Mouse (Mus musculus) heart, embryonic 16.5 days (tissue): ENCODE data around the gene Dmac2. TPM values are rescaled to one million over a fixed set of nuclear protein-coding genes. Genes with fewer than 3 reads are reported as not detected.
A peak's percentile ranks its signal among the peaks of the same experiment; 100 is the strongest.

Experiments
- ATAC-seq: fragments of 200-750 bp; cut with Nextera tagmentation; replicated peaks from 2 replicates; pipeline ENCODE4 v1.8.0; 2017; ENCODE audit warnings: moderate number of reproducible peaks; ENCODE audit not compliant: insufficient read depth, low FRiP score; ENCODE audit errors: extremely low read depth
- H3K27ac ChIP-seq: fragments of 300-500 bp; sonication (generic); 2 replicates; pipeline ENCODE4 v1.5.1; 2014; ENCODE audit warnings: mild to moderate bottlenecking, low read length, control low read depth, moderate library complexity
- H3K27me3 ChIP-seq: fragments of 300-500 bp; sonication (generic); 2 replicates; pipeline ENCODE4 v1.6.1; 2014; ENCODE audit warnings: low read length, mixed read lengths; ENCODE audit not compliant: control insufficient read depth, insufficient read depth
- H3K36me3 ChIP-seq: fragments of 300-500 bp; sonication (generic); 2 replicates; pipeline ENCODE4 v1.6.1; 2014; ENCODE audit not compliant: control insufficient read depth, insufficient read depth
- H3K4me1 ChIP-seq: fragments of 300-500 bp; sonication (generic); 2 replicates; pipeline ENCODE4 v1.6.1; 2014; ENCODE audit warnings: low read length, mixed read lengths; ENCODE audit not compliant: control insufficient read depth, insufficient read depth
- H3K4me2 ChIP-seq: fragments of 300-500 bp; sonication (generic); 2 replicates; pipeline ENCODE4 v1.6.1; 2014; ENCODE audit warnings: low read depth, mild to moderate bottlenecking, control low read depth, low read length
- H3K4me3 ChIP-seq: fragments of 300-500 bp; sonication (generic); 2 replicates; pipeline ENCODE4 v1.5.1; 2014; ENCODE audit warnings: mild to moderate bottlenecking, control low read depth, low read length
- H3K9ac ChIP-seq: fragments of 300-500 bp; sonication (generic); 2 replicates; pipeline ENCODE4 v1.6.1; 2014; ENCODE audit warnings: low read length, control low read depth
- H3K9me3 ChIP-seq: fragments of 300-500 bp; sonication (generic); replicated peaks from 2 replicates; pipeline ENCODE4 v1.6.1; 2016; ENCODE audit warnings: low read length; ENCODE audit not compliant: control insufficient read depth
- WGBS: fragments of 180-500 bp; shearing (Covaris S2); extraction: QIAGEN DNeasy Blood & Tissue Kit; methylation state at CpG from one replicate; pipeline ENCODE4 v1.1.7; 2014; 5-methylcytosine and 5-hydroxymethylcytosine counted together
- polyA plus RNA-seq: library from polyadenylated mRNA; unstranded; fragments of >200 nt; fragmentation: Nextera tagmentation; extraction: Ambion mirVana; gene quantifications from 2 replicates; pipeline ENCODE4 v1.2.1, GENCODE M21; 2015

Gene Dmac2
- polyA plus RNA-seq, 1 experiment from 2014 or later, result 58.6 TPM

- peak overlapping the region; percentile 15 for H3K27ac ChIP-seq
- H3K9ac ChIP-seq, result no peak overlapping the region
- ATAC-seq, result no peak; the same call in 1 of the 2 replicates
- WGBS, result 34% methylated on average over 5 of the region's 5 CpGs
- H3K27me3 ChIP-seq, result no peaks in the 10 kb centered on the region
- peaks cover 25% of the 10 kb centered on the region for H3K36me3 ChIP-seq
- no peaks in the 10 kb centered on the region for H3K9me3 ChIP-seq
- no peak overlapping the region for H3K4me3 ChIP-seq
- H3K4me2 ChIP-seq, result no peak overlapping the region
- H3K4me1 ChIP-seq, result peaks cover 27% of the 10 kb centered on the region
These were observed 5.6 kb downstream of the Dmac2 start for GRCm38 (mm10) chr7:25624851-25625250.

- H3K9ac ChIP-seq, result no peak overlapping the region
- no peaks in the 10 kb centered on the region for H3K27me3 ChIP-seq
- peak overlapping the region; percentile 77; the same call in 1 of the 2 replicates for H3K27ac ChIP-seq
- H3K9me3 ChIP-seq, result no peaks in the 10 kb centered on the region
- WGBS, result 80% methylated on average over 10 of the region's 10 CpGs
- H3K4me2 ChIP-seq, result no peak overlapping the region
- H3K36me3 ChIP-seq, result peaks cover 25% of the 10 kb centered on the region
- H3K4me3 ChIP-seq, result no peak overlapping the region
- peaks cover 23% of the 10 kb centered on the region for H3K4me1 ChIP-seq
- no peak for ATAC-seq
These were observed 6.5 kb downstream of the Dmac2 start for GRCm38 (mm10) chr7:25625594-25626250.

GRCm38 (mm10) chr7:25626509-25627430 is 7.6 kb downstream of the Dmac2 start, which contains the start of gene B3gnt8:
Gene B3gnt8 (plus strand): TSS chr7:25626654.
- Histone ChIP-seq H3K27ac (peak within 1 kb of the TSS; percentile 77), H3K9me3 (no peaks in the 10 kb centered on the region), H3K4me2 (peak within 1 kb of the TSS; percentile 67), H3K27me3 (no peaks in the 10 kb centered on the region), H3K36me3 (peaks cover 20% of the 10 kb centered on the region), H3K4me3 (peak within 1 kb of the TSS; percentile 52), H3K4me1 (peaks cover 23% of the 10 kb centered on the region), H3K9ac (peak within 1 kb of the TSS; percentile 70)
- 11% methylated on average over 29 of the region's 29 CpGs for WGBS
- peak; percentile 53 for ATAC-seq

GRCm38 (mm10) chr7:25627431-25628322 is 8.5 kb downstream of the Dmac2 start:
- Histone ChIP-seq H3K4me1 (peaks cover 23% of the 10 kb centered on the region), H3K9me3 (no peaks in the 10 kb centered on the region), H3K9ac (peak overlapping the region; percentile 70), H3K27ac (peak overlapping the region; percentile 77), H3K36me3 (peaks cover 13% of the 10 kb centered on the region), H3K27me3 (no peaks in the 10 kb centered on the region), H3K4me3 (peak overlapping the region; percentile 52), H3K4me2 (peak overlapping the region; percentile 67)
- 14% methylated on average over 38 of the region's 38 CpGs for WGBS
- ATAC-seq, result peak; percentile 76

GRCm38 (mm10) chr7:25628323-25628620 is 9.1 kb downstream of the Dmac2 start:
- Histone ChIP-seq H3K9ac (peak overlapping the region; percentile 70), H3K4me2 (peak overlapping the region; percentile 67), H3K36me3 (peaks cover 9% of the 10 kb centered on the region), H3K9me3 (no peaks in the 10 kb centered on the region), H3K27ac (no peak overlapping the region), H3K4me1 (peaks cover 23% of the 10 kb centered on the region), H3K4me3 (peak overlapping the region; percentile 52), H3K27me3 (no peaks in the 10 kb centered on the region)
- ATAC-seq, result no peak
- WGBS, result 40% methylated on average over 8 of the region's 8 CpGs

- Histone ChIP-seq H3K36me3 (peaks cover 2% of the 10 kb centered on the region; the same call in 1 of the 2 replicates), H3K9me3 (no peaks in the 10 kb centered on the region), H3K9ac (no peak overlapping the region), H3K4me2 (no peak overlapping the region), H3K27me3 (no peaks in the 10 kb centered on the region), H3K27ac (no peak overlapping the region), H3K4me1 (peaks cover 11% of the 10 kb centered on the region), H3K4me3 (no peak overlapping the region)
- WGBS, result 70% methylated on average over 5 of the region's 5 CpGs
- no peak for ATAC-seq
These were observed 13.5 kb downstream of the Dmac2 start for GRCm38 (mm10) chr7:25632679-25633078.

GRCm38 (mm10) chr7:25636373-25636772 is 17.2 kb downstream of the Dmac2 start:
- Histone ChIP-seq H3K36me3 (peaks cover 6% of the 10 kb centered on the region; the same call in 1 of the 2 replicates), H3K4me3 (no peak overlapping the region), H3K4me1 (0 out of 2 replicates have a peak, but pooled peaks cover 4% of the 10 kb centered on the region), H3K9me3 (no peaks in the 10 kb centered on the region), H3K9ac (no peak overlapping the region), H3K4me2 (no peak overlapping the region), H3K27me3 (no peaks in the 10 kb centered on the region), H3K27ac (no peak overlapping the region)
- no peak for ATAC-seq
- WGBS, result 23% methylated on average over 3 of the region's 3 CpGs

- WGBS, result 79% methylated on average over 5 of the region's 5 CpGs
- no peak for ATAC-seq
- H3K4me3 ChIP-seq, result no peak overlapping the region
These were observed 17.9 kb downstream of the Dmac2 start for GRCm38 (mm10) chr7:25637099-25637498.

More at GRCm38 (mm10) chr7:25637099-25637498, 17.9 kb downstream of the Dmac2 start:
- Histone ChIP-seq H3K9me3 (no peaks in the 10 kb centered on the region), H3K9ac (no peak overlapping the region), H3K36me3 (peaks cover 4% of the 10 kb centered on the region; the same call in 1 of the 2 replicates), H3K4me2 (no peak overlapping the region), H3K4me1 (0 out of 2 replicates have a peak, but pooled peaks cover 4% of the 10 kb centered on the region), H3K27ac (no peak overlapping the region), H3K27me3 (no peaks in the 10 kb centered on the region)
